Mouse (Mus musculus) MEL (cell line): ENCODE data around the gene AC134908.4.

ENCODE experiments used
- CTCF ChIP-seq, 3 experiments: IDR thresholded peaks in 2 of 3; conservative IDR thresholded peaks in 1 of 3; 2 replicates each; pipeline ENCODE4 v1.5.1; 2011 to 2012; ENCODE audit warnings: low read length in 3 of 3, low read depth in 2 of 3, mild to moderate bottlenecking in 2 of 3, improper control_type of control experiment in 1 of 3, inconsistent platforms in 1 of 3, mixed read lengths in 1 of 3, moderate library complexity in 1 of 3; ENCODE audit not compliant: control insufficient read depth in 1 of 3, insufficient read depth in 1 of 3, poor library complexity in 1 of 3, severe bottlenecking in 1 of 3
- GATA1 ChIP-seq: IDR thresholded peaks from 2 replicates; pipeline ENCODE4 v1.6.1; 2011; ENCODE audit warnings: low read depth, low read length, improper control_type of control experiment
- POLR2A ChIP-seq, 2 experiments: IDR thresholded peaks; 2 replicates each; pipeline ENCODE4 v1.6.1; 2011 to 2012; ENCODE audit warnings: low read length in 2 of 2, mild to moderate bottlenecking in 2 of 2, control low read depth in 1 of 2, improper control_type of control experiment in 1 of 2, low read depth in 1 of 2, moderate library complexity in 1 of 2; ENCODE audit not compliant: control insufficient read depth in 1 of 2, insufficient read depth in 1 of 2, poor library complexity in 1 of 2
- POLR2AphosphoS5 ChIP-seq: IDR thresholded peaks from 2 replicates; pipeline ENCODE4 v1.6.1; 2012; ENCODE audit warnings: low read depth, borderline replicate concordance, mild to moderate bottlenecking, inconsistent platforms, low read length, moderate library complexity, mixed read lengths
- SIN3A ChIP-seq: IDR thresholded peaks from 2 replicates; pipeline ENCODE4 v1.6.1; 2012; ENCODE audit warnings: low read length, improper control_type of control experiment, inconsistent platforms
- USF1 ChIP-seq: IDR thresholded peaks from 2 replicates; pipeline ENCODE4 v1.6.1; 2014; ENCODE audit warnings: low read depth, mild to moderate bottlenecking, inconsistent platforms, low read length, improper control_type of control experiment, moderate library complexity
- ZNF384 ChIP-seq: IDR thresholded peaks from 2 replicates; pipeline ENCODE4 v1.6.1; 2012; ENCODE audit warnings: low read depth, mild to moderate bottlenecking, inconsistent platforms, low read length, improper control_type of control experiment

DNA sequence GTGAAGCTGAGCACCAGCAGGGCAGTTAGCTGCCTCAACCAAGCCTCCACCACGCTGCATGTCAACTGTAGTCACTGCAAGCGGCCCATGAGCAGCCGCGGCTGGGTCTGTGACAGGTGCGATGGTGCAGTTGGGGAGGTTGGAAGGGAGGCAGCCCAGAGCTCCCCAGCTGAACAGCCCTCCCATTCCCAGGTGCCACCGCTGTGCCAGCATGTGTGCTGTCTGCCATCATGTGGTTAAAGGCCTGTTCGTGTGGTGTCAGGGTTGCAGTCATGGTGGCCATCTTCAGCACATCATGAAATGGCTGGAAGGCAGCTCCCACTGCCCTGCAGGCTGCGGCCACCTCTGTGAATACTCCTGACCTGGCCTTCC lies 32.8 kb upstream of the AC134908.4 start:
- TF ChIP-seq POLR2A (IDR thresholded peaks at IDR 0.05; ENCODE audit: control insufficient read depth in 1 of 2, insufficient read depth in 1 of 2, low read depth in 1 of 2, low read length in 2 of 2, poor library complexity in 1 of 2) (no peak), CTCF (IDR thresholded peaks at IDR 0.05 in 2 of 3, conservative IDR thresholded peaks at IDR 0.05 in 1 of 3; ENCODE audit: control insufficient read depth in 1 of 3, insufficient read depth in 1 of 3, low read depth in 2 of 3, low read length in 3 of 3, poor library complexity in 1 of 3, severe bottlenecking in 1 of 3) (no peak), POLR2AphosphoS5 (no peak), ZNF384 (no peak), USF1 (no peak), SIN3A (no peak), GATA1 (no peak)
